In genomic region chr2:37774571-37774970, GRCm38 (mm10) we compare ENCODE assay signal across 9 mouse cellular contexts. TPM values are rescaled to one million over a fixed set of nuclear protein-coding genes. Genes with fewer than 3 reads are reported as not detected.
DNase-seq lines count a peak whose midpoint lies in the region; ATAC-seq and TF ChIP-seq lines count a peak whose summit lies in the region.
"Had no signal": no experiment of that assay in that cellular context is flagged by ENCODE, and none has a peak within 500 bp of the region (broad histone marks: within the 10 kb centered on the region; RNA-seq: fewer than 3 reads in every experiment).

No protein-coding gene starts in this region.

- DNase-seq in gastrocnemius, postnatal 10 days, result peak; percentile 57
- DNase-seq in gastrocnemius, adult 8-10 months (ENCODE audit: low spot score in 2 of 2), result no peak
- DNase-seq in midbrain, embryonic 11.5 days (ENCODE audit: low spot score, missing footprints), result peak; percentile 97
- DNase-seq in limb, embryonic 14.5 days (ENCODE audit: low spot score), result peak; percentile 53
- DNase-seq in urinary bladder, adult 2 months (ENCODE audit: low spot score), result no peak
- no peak for DNase-seq in frontal cortex, postnatal 10 days (ENCODE audit: low spot score in 2 of 2)

- TF ChIP-seq CTCF in bone marrow, adult 2 months (IDR thresholded peaks at IDR 0.05; ENCODE audit: control insufficient read depth, insufficient read depth, low read length), result peak; percentile 42; the same call in 1 of the 2 replicates

- no peaks in the 10 kb centered on the region for H3K36me3 ChIP-seq in midbrain, embryonic 11.5 days (ENCODE audit: control insufficient read depth, insufficient read depth, low read length)
- H3K36me3 ChIP-seq in midbrain, embryonic 15.5 days (replicated peaks), result no peaks in the 10 kb centered on the region
- H3K36me3 ChIP-seq in limb, embryonic 14.5 days (ENCODE audit: control insufficient read depth, insufficient read depth, low read length), result no peaks in the 10 kb centered on the region
- H3K36me3 ChIP-seq: heart, embryonic 13.5 days had no signal

- no peak for ATAC-seq in midbrain, embryonic 11.5 days (ENCODE audit: low FRiP score)
- no peak for ATAC-seq in midbrain, embryonic 15.5 days (replicated peaks)
- no peak for ATAC-seq in limb, embryonic 14.5 days (ENCODE audit: low FRiP score, low read depth)

- H3K27me3 ChIP-seq in midbrain, embryonic 11.5 days (ENCODE audit: control insufficient read depth, insufficient read depth, low read length), result no peaks in the 10 kb centered on the region; the same call in 1 of the 2 replicates
- 0 out of 2 replicates have a peak, but pooled peaks cover 3% of the 10 kb centered on the region for H3K27me3 ChIP-seq in midbrain, embryonic 15.5 days (replicated peaks)
- no peaks in the 10 kb centered on the region; the same call in 1 of the 2 replicates for H3K27me3 ChIP-seq in limb, embryonic 14.5 days (ENCODE audit: control insufficient read depth, insufficient read depth, low read length)

- H3K4me3 ChIP-seq in midbrain, embryonic 11.5 days (ENCODE audit: low read depth, low read length), result no peak overlapping the region
- no peak overlapping the region for H3K4me3 ChIP-seq in midbrain, embryonic 15.5 days
- H3K4me3 ChIP-seq in bone marrow, adult 2 months (replicated peaks; ENCODE audit: control insufficient read depth, low read depth, low read length), result no peak overlapping the region
- no peak overlapping the region for H3K4me3 ChIP-seq in limb, embryonic 14.5 days (replicated peaks; ENCODE audit: low read length)
- H3K4me3 ChIP-seq: heart, embryonic 13.5 days had no signal

- no peaks in the 10 kb centered on the region for H3K9me3 ChIP-seq in midbrain, embryonic 11.5 days (ENCODE audit: control insufficient read depth, low read length)
- no peaks in the 10 kb centered on the region for H3K9me3 ChIP-seq in midbrain, embryonic 15.5 days
- no peaks in the 10 kb centered on the region for H3K9me3 ChIP-seq in limb, embryonic 14.5 days (ENCODE audit: control insufficient read depth, low read length)
- H3K9me3 ChIP-seq: heart, embryonic 13.5 days had no signal

- peaks cover 46% of the 10 kb centered on the region for H3K4me1 ChIP-seq in midbrain, embryonic 11.5 days (ENCODE audit: control insufficient read depth, insufficient read depth, low read length)
- H3K4me1 ChIP-seq in midbrain, embryonic 15.5 days, result peaks cover 41% of the 10 kb centered on the region
- no peaks in the 10 kb centered on the region; the same call in 1 of the 2 replicates for H3K4me1 ChIP-seq in bone marrow, adult 2 months (ENCODE audit: control insufficient read depth, insufficient read depth, low read length)
- H3K4me1 ChIP-seq in limb, embryonic 14.5 days (ENCODE audit: control insufficient read depth, insufficient read depth, low read length), result peaks cover 26% of the 10 kb centered on the region

- no peak overlapping the region for H3K9ac ChIP-seq in midbrain, embryonic 11.5 days (ENCODE audit: low read length)
- H3K9ac ChIP-seq in midbrain, embryonic 15.5 days, result no peak overlapping the region
- H3K9ac ChIP-seq in limb, embryonic 14.5 days (ENCODE audit: low read depth, low read length, severe bottlenecking), result no peak overlapping the region
- H3K9ac ChIP-seq: heart, embryonic 13.5 days had no signal

- WGBS in midbrain, embryonic 11.5 days, result 5% methylated on average over 5 of the region's 5 CpGs
- 5% methylated on average over 5 of the region's 5 CpGs for WGBS in midbrain, embryonic 15.5 days
- WGBS in bone marrow, adult 2 months, result 31% methylated on average over 5 of the region's 5 CpGs
- WGBS in limb, embryonic 14.5 days, result 11% methylated on average over 5 of the region's 5 CpGs

- H3K4me2 ChIP-seq in midbrain, embryonic 11.5 days, result no peak overlapping the region
- no peak overlapping the region for H3K4me2 ChIP-seq in midbrain, embryonic 15.5 days
- H3K4me2 ChIP-seq in limb, embryonic 14.5 days (replicated peaks; ENCODE audit: low read depth, low read length, severe bottlenecking), result no peak overlapping the region
- H3K4me2 ChIP-seq: heart, embryonic 13.5 days had no signal

- TF ChIP-seq POLR2A in bone marrow, adult 2 months (IDR thresholded peaks at IDR 0.05; ENCODE audit: borderline replicate concordance, control insufficient read depth, low read depth, low read length), result no peak
- no peak for TF ChIP-seq POLR2A in limb, embryonic 14.5 days (IDR thresholded peaks at IDR 0.05; ENCODE audit: borderline replicate concordance, extremely low read depth, insufficient read depth, insufficient read length)

- no peak overlapping the region for H3K27ac ChIP-seq in midbrain, embryonic 11.5 days (ENCODE audit: low read depth, low read length)
- H3K27ac ChIP-seq in midbrain, embryonic 15.5 days, result no peak overlapping the region
- no peak overlapping the region for H3K27ac ChIP-seq in bone marrow, adult 2 months (ENCODE audit: control insufficient read depth, insufficient read depth, low read depth, low read length, poor library complexity)
- no peak overlapping the region for H3K27ac ChIP-seq in limb, embryonic 14.5 days (replicated peaks; ENCODE audit: low read depth, low read length)
- H3K27ac ChIP-seq: heart, embryonic 13.5 days had no signal

RNA-seq across cellular contexts. Expression of gene Crb2, which starts 1.5 kb away (rescaled TPM):
- total RNA-seq in gastrocnemius, postnatal 10 days (2021), result under 1 TPM; 0.35 to 0.36 TPM
- total RNA-seq in gastrocnemius, adult 8-10 months (2022), result under 1 TPM in 3 of 4 experiments, not detected in 1; 0.02 to 0.08 (median 0.04) TPM
- polyA plus RNA-seq in midbrain, embryonic 11.5 days (2014; fragmentation: Nextera tagmentation; extraction: Ambion mirVana), result 10.9 and 14.6 TPM in 2 replicates
- 5.6 and 6.4 TPM in 2 replicates for polyA plus RNA-seq in midbrain, embryonic 15.5 days (2015; fragmentation: Nextera tagmentation; extraction: Ambion mirVana)
- not detected in 2 replicates for polyA plus RNA-seq in bone marrow, adult 2 months (2011; ENCODE audit: insufficient read depth, insufficient read length, low replicate concordance, missing spikeins)
- 0.60 and 0.78 TPM in 2 replicates for polyA plus RNA-seq in limb, embryonic 14.5 days (2012; rRNA removed)
- 0.28 and 0.41 TPM in 2 replicates for polyA plus RNA-seq in limb, embryonic 14.5 days (2014; fragmentation: Nextera tagmentation; extraction: Ambion mirVana)
- 3.3 and 4.5 TPM in 2 replicates for polyA plus RNA-seq in urinary bladder, adult 2 months (2012; rRNA removed)

Comparison
In these comparisons a context has a peak if more than half of its experiments do, and no peak if none do; other contexts are left out.
1. DNase-seq: peak in gastrocnemius, postnatal 10 days (single experiment), midbrain, embryonic 11.5 days (single experiment) and limb, embryonic 14.5 days (single experiment); none in gastrocnemius, adult 8-10 months (0 of 2), urinary bladder, adult 2 months (single experiment) and frontal cortex, postnatal 10 days (0 of 2).